Mouse (Mus musculus): ENCODE results near the gene Zfp672.
"Not testable (repeated sequence)": the region's sequence is repeated elsewhere in the genome, so short reads cannot be mapped to it uniquely, and the experiment has no call there.

Zfp672 gene

GRCm38 (mm10) chr11:58324614-58325229 lies 5.4 kb downstream of the Zfp672 start:
- DNase-seq (ENCODE audit: low spot score in 2 of 2): no peak

- DNase-seq (ENCODE audit: low spot score in 2 of 2): no peak
Measured at GRCm38 (mm10) chr11:58323570-58324340, 6.4 kb downstream of the Zfp672 start.

- peak; percentile 97 to 98 for DNase-seq (ENCODE audit: low spot score in 2 of 2)
Measured at GRCm38 (mm10) chr11:58322824-58323569, 7.1 kb downstream of the Zfp672 start.

GRCm38 (mm10) chr11:58316768-58317390 lies 13.3 kb downstream of the Zfp672 start:
- DNase-seq (ENCODE audit: low spot score in 2 of 2): no peak

- DNase-seq (ENCODE audit: low spot score in 2 of 2): no peak
Measured at GRCm38 (mm10) chr11:58316344-58316743, 13.8 kb downstream of the Zfp672 start.

GRCm38 (mm10) chr11:58315536-58316168 lies 14.5 kb downstream of the Zfp672 start:
- DNase-seq (ENCODE audit: low spot score in 2 of 2): no peak

- DNase-seq (ENCODE audit: low spot score in 2 of 2): no peak
Measured at GRCm38 (mm10) chr11:58314069-58314468, 16.1 kb downstream of the Zfp672 start.

- DNase-seq (ENCODE audit: low spot score in 2 of 2): no peak
Measured at GRCm38 (mm10) chr11:58308661-58309060, 21.5 kb downstream of the Zfp672 start.

- peak; percentile 40 to 49 for DNase-seq (ENCODE audit: low spot score in 2 of 2)
Measured at GRCm38 (mm10) chr11:58307411-58308080, 22.6 kb downstream of the Zfp672 start.

GRCm38 (mm10) chr11:58306860-58307308 lies 23.3 kb downstream of the Zfp672 start, which contains the start of gene Zfp692:
Gene Zfp692, plus strand, starts transcription at chr11:58307069.
- DNase-seq (ENCODE audit: low spot score in 2 of 2): peak; percentile 92 to 94

- not testable (repeated sequence) for DNase-seq (ENCODE audit: low spot score in 2 of 2)
Measured at GRCm38 (mm10) chr11:58305299-58305698, 24.8 kb downstream of the Zfp672 start.

GRCm38 (mm10) chr11:58303594-58303993 lies 26.5 kb downstream of the Zfp672 start:
- no peak for DNase-seq (ENCODE audit: low spot score in 2 of 2)

GRCm38 (mm10) chr11:58302774-58303445 lies 27.2 kb downstream of the Zfp672 start:
- no peak for DNase-seq (ENCODE audit: low spot score in 2 of 2)

GRCm38 (mm10) chr11:58301837-58302754 lies 28.0 kb downstream of the Zfp672 start:
- peak; percentile 92 to 95 for DNase-seq (ENCODE audit: low spot score in 2 of 2)

- peak; percentile 29 to 50 for DNase-seq (ENCODE audit: low spot score in 2 of 2)
Measured at GRCm38 (mm10) chr11:58301057-58301456, 29.1 kb downstream of the Zfp672 start.

GRCm38 (mm10) chr11:58297396-58297795 lies 32.7 kb downstream of the Zfp672 start:
- no peak for DNase-seq (ENCODE audit: low spot score in 2 of 2)

- no peak for DNase-seq (ENCODE audit: low spot score in 2 of 2)
Measured at GRCm38 (mm10) chr11:58292791-58293190, 37.3 kb downstream of the Zfp672 start.

- no peak for DNase-seq (ENCODE audit: low spot score in 2 of 2)
Measured at GRCm38 (mm10) chr11:58290812-58291211, 39.3 kb downstream of the Zfp672 start.
